Mouse (Mus musculus): ENCODE measurements around the gene Timm10.

GRCm38 (mm10) chr2:84872105-84872716, 45.4 kb downstream of the Timm10 start:
- TF ChIP-seq CTCF (IDR thresholded peaks at IDR 0.05): no peak
- no peak for TF ChIP-seq EP300 (IDR thresholded peaks at IDR 0.05)

All from lung, postnatal 0 days (tissue).